Mouse (Mus musculus) C2C12 (cell line): ENCODE data around the gene Nsd2. TPM values are rescaled to one million over a fixed set of nuclear protein-coding genes. Genes with fewer than 3 reads are reported as not detected.

Experiments used
- H3K27me3 ChIP-seq: one replicate; pipeline ENCODE4 v1.6.1; 2011; ENCODE audit not compliant: control insufficient read depth, insufficient read depth, insufficient read length
- H3K36me3 ChIP-seq: one replicate; pipeline ENCODE4 v1.6.1; 2011; ENCODE audit not compliant: control insufficient read depth, insufficient read depth
- H3K4me3 ChIP-seq: one replicate; pipeline ENCODE4 v1.5.1; 2011; ENCODE audit warnings: mild to moderate bottlenecking, control low read depth; ENCODE audit not compliant: poor library complexity, insufficient read depth, severe bottlenecking
- H3K79me2 ChIP-seq: one replicate; pipeline ENCODE4 v1.6.1; 2011; ENCODE audit not compliant: control insufficient read depth, insufficient read depth
- H3K79me3 ChIP-seq: one replicate; pipeline ENCODE4 v1.6.1; 2011; ENCODE audit warnings: low read depth, control low read depth
- H3ac ChIP-seq: one replicate; pipeline ENCODE3; 2011; ENCODE audit warnings: low read depth; ENCODE audit not compliant: control insufficient read depth, insufficient read length
- CEBPB ChIP-seq: IDR thresholded peaks from one replicate; pipeline ENCODE4 v1.6.1; 2011; ENCODE audit warnings: low read depth, mild to moderate bottlenecking, control low read depth, moderate library complexity
- CTCF ChIP-seq: IDR thresholded peaks from one replicate; pipeline ENCODE4 v1.5.1; 2011; ENCODE audit not compliant: control insufficient read depth, insufficient read depth, insufficient read length
- FOSL1 ChIP-seq: IDR thresholded peaks from one replicate; pipeline ENCODE4 v1.8.0; 2011; ENCODE audit warnings: mild to moderate bottlenecking, low read length; ENCODE audit not compliant: poor library complexity, insufficient read depth, severe bottlenecking
- MAX ChIP-seq: IDR thresholded peaks from one replicate; pipeline ENCODE4 v1.6.1; 2011; ENCODE audit warnings: mild to moderate bottlenecking, control low read depth
- MYOD1 ChIP-seq: IDR thresholded peaks from one replicate; pipeline ENCODE4 v1.6.1; 2011; ENCODE audit warnings: low read depth; ENCODE audit not compliant: control insufficient read depth, insufficient read length
- MYOG ChIP-seq: IDR thresholded peaks from one replicate; pipeline ENCODE4 v1.6.1; 2011; ENCODE audit not compliant: control insufficient read depth, insufficient read length; ENCODE audit errors: extremely low read depth
- USF1 ChIP-seq: IDR thresholded peaks from one replicate; pipeline ENCODE4 v1.6.1; 2011; ENCODE audit warnings: low read depth, mild to moderate bottlenecking, control low read depth, moderate library complexity
- polyA plus RNA-seq: library from polyadenylated mRNA; unstranded; fragments of >200 nt; fragmentation: generic; extraction: Trizol; gene quantifications from one replicate; pipeline ENCODE4 v1.2.1, GENCODE M21; 2012; ENCODE audit warnings: missing spikeins

The Nsd2 gene
- polyA plus RNA-seq, 1 experiment, result 41.7 TPM

DNA sequence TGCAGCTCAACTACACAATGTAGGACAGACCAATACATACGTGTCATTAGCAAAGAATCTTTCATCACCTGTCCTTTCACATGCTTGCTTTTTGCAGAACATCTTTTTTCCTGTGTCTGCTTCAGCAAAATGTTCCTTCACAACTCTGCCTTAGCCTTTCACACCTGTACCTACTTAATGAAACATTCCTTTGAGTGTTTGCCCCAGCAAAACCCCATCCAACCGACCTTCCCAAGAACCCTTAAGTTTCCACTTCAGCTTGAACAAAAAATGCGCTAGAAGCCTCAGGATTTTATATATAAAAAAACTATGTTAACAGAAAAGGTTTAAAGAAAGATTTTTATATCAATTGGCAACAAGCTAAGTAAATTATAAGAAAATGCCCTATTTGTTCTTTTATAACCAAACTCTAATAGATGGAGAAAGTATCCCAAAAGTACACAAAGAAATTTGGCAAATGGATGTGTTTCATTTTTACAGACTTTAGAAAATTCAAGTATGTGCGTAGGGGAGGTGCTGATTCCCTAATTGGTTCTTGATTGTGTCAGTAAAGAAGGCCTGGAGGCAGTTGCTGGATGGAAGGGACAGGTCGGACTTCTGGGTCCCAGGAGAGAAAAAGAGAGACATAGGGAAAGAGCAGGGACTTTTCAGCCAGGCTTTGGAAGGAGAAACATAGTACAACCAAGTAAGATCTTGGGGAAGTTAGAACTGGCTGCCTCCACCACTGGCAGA, 28.4 kb upstream of the Nsd2 start:
- Histone ChIP-seq H3K36me3 (no peaks in the 10 kb centered on the region), H3K79me2 (no peaks in the 10 kb centered on the region), H3K4me3 (no peak overlapping the region), H3K27me3 (peaks cover 9% of the 10 kb centered on the region), H3K79me3 (no peaks in the 10 kb centered on the region), H3ac (no peak overlapping the region)
- TF ChIP-seq USF1 (no peak), CEBPB (no peak), FOSL1 (no peak), CTCF (no peak), MAX (no peak), MYOG (no peak)

DNA sequence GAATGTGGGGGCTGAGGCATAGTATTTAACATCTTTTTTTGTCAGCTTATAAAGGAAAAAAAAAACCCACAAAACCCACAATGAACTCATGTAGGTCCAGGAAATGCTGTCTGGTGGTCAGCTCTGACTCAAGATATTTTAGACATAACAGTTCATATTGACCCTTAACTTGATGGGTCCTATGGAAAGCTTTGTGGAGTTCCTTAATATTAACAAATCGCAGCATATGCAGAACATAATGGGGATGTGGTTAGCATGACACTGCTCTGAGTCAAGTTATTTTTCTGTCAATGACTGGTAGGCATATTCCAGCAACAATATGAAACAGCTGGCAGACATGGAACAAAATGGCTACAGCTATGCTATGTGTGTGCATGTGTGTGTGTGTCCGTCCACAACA, 17.2 kb upstream of the Nsd2 start:
- no peaks in the 10 kb centered on the region for H3K36me3 ChIP-seq
- H3K27me3 ChIP-seq, result no peaks in the 10 kb centered on the region
- H3K79me3 ChIP-seq, result no peaks in the 10 kb centered on the region
- H3K4me3 ChIP-seq, result no peak overlapping the region
- H3ac ChIP-seq, result no peak overlapping the region
- TF ChIP-seq USF1 (no peak), MYOD1 (peak; percentile 78), CEBPB (no peak), FOSL1 (peak; percentile 87), MYOG (no peak), MAX (peak; percentile 11), CTCF (no peak)
- no peaks in the 10 kb centered on the region for H3K79me2 ChIP-seq

DNA sequence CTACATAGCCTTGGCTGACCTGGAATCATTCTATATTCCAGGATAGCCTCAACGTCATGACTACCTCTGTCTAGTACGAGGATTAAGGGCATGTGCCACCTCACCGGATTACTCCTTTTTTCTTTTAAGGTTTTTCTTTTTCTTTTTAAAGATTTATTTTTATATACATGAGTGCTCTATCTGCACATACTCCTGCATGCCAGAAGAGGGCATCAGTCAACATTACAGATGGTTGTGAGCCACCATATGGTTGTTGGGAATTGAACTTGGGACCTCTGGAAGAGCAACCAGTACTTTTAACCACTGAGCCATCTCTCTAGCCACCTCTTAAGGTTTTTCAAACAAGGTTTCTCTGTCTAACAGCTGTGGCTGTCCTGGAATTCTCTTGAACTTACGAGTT, 9.0 kb upstream of the Nsd2 start:
- Histone ChIP-seq H3K79me3 (no peaks in the 10 kb centered on the region), H3K36me3 (no peaks in the 10 kb centered on the region), H3K79me2 (no peaks in the 10 kb centered on the region), H3ac (no peak overlapping the region), H3K4me3 (no peak overlapping the region), H3K27me3 (no peaks in the 10 kb centered on the region)
- TF ChIP-seq USF1 (no peak), MAX (no peak), MYOG (no peak), FOSL1 (no peak), CEBPB (no peak), MYOD1 (no peak), CTCF (no peak)

DNA sequence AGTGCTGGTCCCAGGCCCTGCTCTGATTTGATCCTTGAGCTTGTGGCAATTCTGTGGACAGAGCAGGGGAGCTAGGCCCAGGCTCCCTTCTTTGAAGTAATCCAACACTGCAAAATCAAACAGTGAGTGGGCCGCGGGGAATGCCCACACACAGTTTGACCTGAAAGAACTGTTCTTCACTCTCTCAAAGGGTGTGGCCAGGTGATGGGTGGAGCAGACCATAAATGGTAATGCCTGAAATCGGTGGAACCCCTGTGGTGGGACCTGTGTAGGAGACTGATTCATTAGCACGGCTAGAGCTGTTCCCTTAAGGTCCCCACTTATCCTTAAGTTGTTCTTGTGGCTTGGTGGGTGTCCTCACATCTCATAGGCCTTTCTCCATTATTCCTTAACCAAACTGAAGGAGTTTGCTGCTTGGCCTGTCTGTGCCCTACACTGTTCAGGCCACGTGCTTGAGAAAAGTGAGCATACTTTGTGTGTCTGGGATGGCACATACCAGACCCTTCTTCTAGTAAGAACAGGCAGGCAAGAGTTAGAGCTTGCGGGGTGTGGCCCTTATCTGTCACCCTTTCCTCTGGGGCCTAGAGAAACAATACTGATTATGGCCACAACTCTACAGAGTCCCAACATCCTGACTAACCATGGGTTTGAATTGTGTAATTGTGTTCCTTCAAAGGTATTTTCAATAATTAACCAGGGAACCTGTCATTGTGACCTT, 4.4 kb upstream of the Nsd2 start:
- Histone ChIP-seq H3K4me3 (no peak overlapping the region), H3K79me2 (peaks cover 6% of the 10 kb centered on the region), H3K27me3 (no peaks in the 10 kb centered on the region), H3ac (no peak overlapping the region), H3K36me3 (no peaks in the 10 kb centered on the region), H3K79me3 (no peaks in the 10 kb centered on the region)
- no peak for TF ChIP-seq USF1
- no peak for TF ChIP-seq MYOG
- TF ChIP-seq MYOD1, result no peak
- TF ChIP-seq CTCF, result no peak
- no peak for TF ChIP-seq MAX
- TF ChIP-seq FOSL1, result no peak
- no peak for TF ChIP-seq CEBPB

DNA sequence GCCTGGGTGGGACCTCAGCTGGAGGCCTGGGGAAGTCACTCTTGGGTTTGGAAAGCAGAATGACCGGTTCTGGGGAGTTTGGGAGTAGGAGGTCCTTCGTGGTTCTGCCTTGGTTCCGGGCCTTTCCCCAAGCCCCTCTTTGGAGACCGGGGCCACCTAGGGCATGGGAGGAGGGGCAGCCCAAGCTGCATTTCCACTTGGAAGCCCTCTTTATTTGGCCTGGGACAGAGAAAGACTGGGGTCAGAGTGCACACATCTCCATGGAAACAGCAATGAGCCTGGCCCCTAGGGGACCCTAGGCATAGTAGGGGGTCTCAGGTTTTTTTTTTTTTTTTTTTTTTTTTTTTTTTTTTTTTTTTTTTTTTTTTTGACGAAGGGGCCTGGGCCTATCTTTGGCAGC, 2.4 kb upstream of the Nsd2 start:
- TF ChIP-seq MYOG, result no peak
- TF ChIP-seq CTCF, result no peak
- TF ChIP-seq FOSL1, result no peak
- no peak for TF ChIP-seq MYOD1
- Histone ChIP-seq H3K27me3 (no peaks in the 10 kb centered on the region), H3K4me3 (no peak overlapping the region), H3K36me3 (peaks cover 5% of the 10 kb centered on the region), H3K79me3 (peaks cover 19% of the 10 kb centered on the region), H3ac (no peak overlapping the region), H3K79me2 (peaks cover 26% of the 10 kb centered on the region)
